Mouse (Mus musculus): ENCODE data around the gene Anks4b. TPM values are rescaled to one million over a fixed set of nuclear protein-coding genes. Genes with fewer than 3 reads are reported as not detected.

Anks4b gene
- total and polyA plus RNA-seq, 2 experiments from 2014 or later, result not detected

DNA sequence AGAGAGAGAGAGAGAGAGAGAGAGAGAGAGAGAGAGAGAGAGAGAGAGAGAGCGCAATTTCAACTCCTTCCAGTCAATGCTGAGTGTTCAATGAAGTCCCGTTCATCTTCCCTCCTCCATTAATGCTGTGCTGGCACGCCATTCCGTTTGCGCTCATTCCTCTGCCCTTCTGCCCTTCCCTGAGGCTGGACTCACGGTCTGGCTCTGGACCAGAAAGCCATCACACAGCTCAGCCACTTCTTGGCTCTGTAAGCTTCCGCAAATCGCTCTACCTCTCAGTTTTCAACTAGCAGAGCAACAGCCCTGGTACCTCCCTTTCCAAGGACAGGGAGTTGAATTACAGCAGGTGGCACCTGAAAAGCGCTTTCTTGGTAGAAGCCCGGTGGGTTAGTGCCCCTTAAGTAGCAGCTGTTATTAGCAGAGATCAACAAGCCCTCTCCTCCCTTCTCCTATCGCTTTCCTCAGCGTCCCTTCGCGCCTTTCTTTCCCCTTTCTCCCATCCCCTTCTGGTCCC, 27.6 kb downstream of the Anks4b start:
- Histone ChIP-seq H3K36me3 (replicated peaks; ENCODE audit: control insufficient read depth, insufficient read depth, low read length) (no peaks in the 10 kb centered on the region), H3K9ac (replicated peaks; ENCODE audit: low read depth, low read length) (no peak overlapping the region), H3K4me1 (ENCODE audit: control insufficient read depth, insufficient read depth) (peaks cover 10% of the 10 kb centered on the region), H3K27me3 (ENCODE audit: control insufficient read depth, insufficient read depth, low read length) (peaks cover 22% of the 10 kb centered on the region), H3K27ac (ENCODE audit: low read depth) (no peak overlapping the region), H3K9me3 (replicated peaks; ENCODE audit: control insufficient read depth, low read length) (no peaks in the 10 kb centered on the region), H3K4me3 (ENCODE audit: low read depth, low read length) (peak overlapping the region; percentile 23), H3K4me2 (ENCODE audit: low read depth, low read length) (peak overlapping the region; percentile 40)
- DNase-seq (ENCODE audit: low spot score) (no peak), ATAC-seq (ENCODE audit: insufficient read depth, low read depth) (no peak)
- 3% methylated on average over 14 of the region's 14 CpGs for WGBS
- TF ChIP-seq CTCF (IDR thresholded peaks at IDR 0.05; ENCODE audit: low read depth) (no peak), EP300 (IDR thresholded peaks at IDR 0.05; ENCODE audit: low read depth) (no peak)

DNA sequence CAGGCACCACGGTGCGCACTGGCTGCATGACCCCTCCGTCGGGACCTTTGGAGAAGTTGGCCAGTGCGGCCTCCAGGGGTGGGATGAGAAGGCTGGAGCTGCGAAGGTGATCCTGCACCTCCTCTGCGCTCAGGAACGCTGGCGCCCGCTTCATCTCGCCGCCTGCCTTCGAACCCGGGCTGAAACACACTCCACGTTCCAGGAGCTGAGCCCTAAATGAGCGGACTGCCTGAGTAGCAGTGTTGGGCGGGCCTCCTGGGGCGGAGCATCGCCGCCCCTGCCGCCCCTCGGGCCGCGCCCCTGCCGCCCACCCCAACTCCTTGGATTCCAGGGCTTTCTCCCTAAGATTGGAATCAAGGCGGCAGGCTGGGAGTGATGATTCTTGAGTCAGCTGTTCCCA, 28.1 kb downstream of the Anks4b start, which contains the start of gene Crym:
Gene Crym (minus strand): TSS at position 341 of the 400 bp plus-strand sequence.
- no peak for ATAC-seq (ENCODE audit: insufficient read depth, low read depth)
- no peaks in the 10 kb centered on the region for H3K9me3 ChIP-seq (replicated peaks; ENCODE audit: control insufficient read depth, low read length)
- DNase-seq (ENCODE audit: low spot score), result no peak
- H3K36me3 ChIP-seq (replicated peaks; ENCODE audit: control insufficient read depth, insufficient read depth, low read length), result no peaks in the 10 kb centered on the region
- no peak for TF ChIP-seq CTCF (IDR thresholded peaks at IDR 0.05; ENCODE audit: low read depth)
- TF ChIP-seq EP300 (IDR thresholded peaks at IDR 0.05; ENCODE audit: low read depth), result no peak
- H3K27me3 ChIP-seq (ENCODE audit: control insufficient read depth, insufficient read depth, low read length), result peaks cover 22% of the 10 kb centered on the region
- H3K4me1 ChIP-seq (ENCODE audit: control insufficient read depth, insufficient read depth), result peaks cover 10% of the 10 kb centered on the region
- H3K27ac ChIP-seq (ENCODE audit: low read depth), result no peak within 1 kb of the TSS
- H3K4me3 ChIP-seq (ENCODE audit: low read depth, low read length), result peak within 1 kb of the TSS; percentile 23
- peak within 1 kb of the TSS; percentile 40 for H3K4me2 ChIP-seq (ENCODE audit: low read depth, low read length)
- no peak within 1 kb of the TSS for H3K9ac ChIP-seq (replicated peaks; ENCODE audit: low read depth, low read length)
- 3% methylated on average over 26 of the region's 26 CpGs for WGBS

- TF ChIP-seq CTCF (IDR thresholded peaks at IDR 0.05; ENCODE audit: low read depth), result peak; percentile 98
- no peak for TF ChIP-seq EP300 (IDR thresholded peaks at IDR 0.05; ENCODE audit: low read depth)
- WGBS, result 3% methylated on average over 26 of the region's 26 CpGs
- ATAC-seq (ENCODE audit: insufficient read depth, low read depth) (peak; percentile 66; the same call in 1 of the 2 replicates), DNase-seq (ENCODE audit: low spot score) (peak; percentile 42)
- no peak within 1 kb of the TSS for H3K27ac ChIP-seq (ENCODE audit: low read depth)
- H3K36me3 ChIP-seq (replicated peaks; ENCODE audit: control insufficient read depth, insufficient read depth, low read length), result no peaks in the 10 kb centered on the region
- H3K4me2 ChIP-seq (ENCODE audit: low read depth, low read length), result no peak within 1 kb of the TSS
- no peak within 1 kb of the TSS for H3K4me3 ChIP-seq (ENCODE audit: low read depth, low read length)
- H3K27me3 ChIP-seq (ENCODE audit: control insufficient read depth, insufficient read depth, low read length), result peaks cover 22% of the 10 kb centered on the region
- no peaks in the 10 kb centered on the region for H3K9me3 ChIP-seq (replicated peaks; ENCODE audit: control insufficient read depth, low read length)
- H3K9ac ChIP-seq (replicated peaks; ENCODE audit: low read depth, low read length), result no peak within 1 kb of the TSS
- peaks cover 10% of the 10 kb centered on the region for H3K4me1 ChIP-seq (ENCODE audit: control insufficient read depth, insufficient read depth)
Observed at GRCm38 (mm10) chr7:120203789-120204188, 30.1 kb downstream of the Anks4b start, which contains the start of gene Abca14. Abca14 (plus strand) TSS chr7:120203961.

GRCm38 (mm10) chr7:120205989-120206388, 32.3 kb downstream of the Anks4b start:
- Histone ChIP-seq H3K27ac (ENCODE audit: low read depth) (no peak overlapping the region), H3K4me1 (ENCODE audit: control insufficient read depth, insufficient read depth) (peaks cover 10% of the 10 kb centered on the region), H3K4me2 (ENCODE audit: low read depth, low read length) (0 out of 2 replicates have a peak overlapping the region, but pooled peaks have one; percentile 11), H3K4me3 (ENCODE audit: low read depth, low read length) (no peak overlapping the region), H3K9ac (replicated peaks; ENCODE audit: low read depth, low read length) (no peak overlapping the region), H3K36me3 (replicated peaks; ENCODE audit: control insufficient read depth, insufficient read depth, low read length) (no peaks in the 10 kb centered on the region), H3K9me3 (replicated peaks; ENCODE audit: control insufficient read depth, low read length) (no peaks in the 10 kb centered on the region), H3K27me3 (ENCODE audit: control insufficient read depth, insufficient read depth, low read length) (peaks cover 13% of the 10 kb centered on the region)
- no peak for TF ChIP-seq EP300 (IDR thresholded peaks at IDR 0.05; ENCODE audit: low read depth)
- no peak for TF ChIP-seq CTCF (IDR thresholded peaks at IDR 0.05; ENCODE audit: low read depth)
- ATAC-seq (ENCODE audit: insufficient read depth, low read depth) (no peak), DNase-seq (ENCODE audit: low spot score) (peak; percentile 34)
- 22% methylated on average over 9 of the region's 9 CpGs for WGBS

GRCm38 (mm10) chr7:120228541-120228940, 54.9 kb downstream of the Anks4b start:
- no peak for DNase-seq (ENCODE audit: low spot score)
- H3K27ac ChIP-seq (ENCODE audit: low read depth), result no peak overlapping the region
- no peak for ATAC-seq (ENCODE audit: insufficient read depth, low read depth)
- H3K9ac ChIP-seq (replicated peaks; ENCODE audit: low read depth, low read length), result no peak overlapping the region
- TF ChIP-seq CTCF (IDR thresholded peaks at IDR 0.05; ENCODE audit: low read depth), result no peak
- no peak for TF ChIP-seq EP300 (IDR thresholded peaks at IDR 0.05; ENCODE audit: low read depth)
- no peaks in the 10 kb centered on the region for H3K27me3 ChIP-seq (ENCODE audit: control insufficient read depth, insufficient read depth, low read length)
- H3K4me1 ChIP-seq (ENCODE audit: control insufficient read depth, insufficient read depth), result no peaks in the 10 kb centered on the region
- no peaks in the 10 kb centered on the region for H3K36me3 ChIP-seq (replicated peaks; ENCODE audit: control insufficient read depth, insufficient read depth, low read length)
- no peak overlapping the region for H3K4me3 ChIP-seq (ENCODE audit: low read depth, low read length)
- no peak overlapping the region for H3K4me2 ChIP-seq (ENCODE audit: low read depth, low read length)
- no peaks in the 10 kb centered on the region for H3K9me3 ChIP-seq (replicated peaks; ENCODE audit: control insufficient read depth, low read length)

Other genes with a start within 250 kb of the Anks4b start
- gene Dnah3, start 78.6 kb upstream of the Anks4b start, total RNA-seq (2014; rRNA removed; ENCODE audit: low replicate concordance), result 0.08 TPM in 1 of 2 replicates, not detected in the other
- gene Dnah3, start 78.6 kb upstream of the Anks4b start, polyA plus RNA-seq (2015; fragmentation: Nextera tagmentation; extraction: Ambion mirVana), result 0.08 TPM in 1 of 2 replicates, not detected in the other
- gene Tmem159, start 71.5 kb upstream of the Anks4b start, total RNA-seq (2014; rRNA removed; ENCODE audit: low replicate concordance), result 24.7 and 25.2 TPM in 2 replicates
- gene Tmem159, start 71.5 kb upstream of the Anks4b start, polyA plus RNA-seq (2015; fragmentation: Nextera tagmentation; extraction: Ambion mirVana), result 20.6 and 35.4 TPM in 2 replicates
- 0.31 TPM in 1 of 2 replicates, not detected in the other for gene Zp2, start 28.6 kb upstream of the Anks4b start, total RNA-seq (2014; rRNA removed; ENCODE audit: low replicate concordance)
- 0.14 and 0.15 TPM in 2 replicates for gene Zp2, start 28.6 kb upstream of the Anks4b start, polyA plus RNA-seq (2015; fragmentation: Nextera tagmentation; extraction: Ambion mirVana)
- 0.19 TPM in 1 of 2 replicates, not detected in the other for gene Crym, start 28.3 kb downstream of the Anks4b start, total RNA-seq (2014; rRNA removed; ENCODE audit: low replicate concordance)
- 0.45 and 1.0 TPM in 2 replicates for gene Crym, start 28.3 kb downstream of the Anks4b start, polyA plus RNA-seq (2015; fragmentation: Nextera tagmentation; extraction: Ambion mirVana)
- not detected in 2 replicates for gene Abca14, start 30.1 kb downstream of the Anks4b start, total RNA-seq (2014; rRNA removed; ENCODE audit: low replicate concordance)
- not detected in 2 replicates for gene Abca14, start 30.1 kb downstream of the Anks4b start, polyA plus RNA-seq (2015; fragmentation: Nextera tagmentation; extraction: Ambion mirVana)
- not detected in 2 replicates for gene Abca15, start 154.8 kb downstream of the Anks4b start, total RNA-seq (2014; rRNA removed; ENCODE audit: low replicate concordance)
- not detected in 2 replicates for gene Abca15, start 154.8 kb downstream of the Anks4b start, polyA plus RNA-seq (2015; fragmentation: Nextera tagmentation; extraction: Ambion mirVana)
- gene Abca16, start 235.8 kb downstream of the Anks4b start, total RNA-seq (2014; rRNA removed; ENCODE audit: low replicate concordance), result not detected in 2 replicates
- gene Abca16, start 235.8 kb downstream of the Anks4b start, polyA plus RNA-seq (2015; fragmentation: Nextera tagmentation; extraction: Ambion mirVana), result not detected in 2 replicates

All from heart, postnatal 0 days (tissue).